Mouse (Mus musculus) embryonic facial prominence, embryonic 15.5 days (tissue): Measurements from ENCODE around the gene Sinhcaf. TPM values are rescaled to one million over a fixed set of nuclear protein-coding genes. Genes with fewer than 3 reads are reported as not detected.

ENCODE experiments used
- ATAC-seq: fragments of 200-750 bp; cut with Nextera tagmentation; 2 replicates; pipeline ENCODE4 v1.8.0; 2017; ENCODE audit warnings: low read depth, moderate TSS enrichment; ENCODE audit not compliant: insufficient number of reproducible peaks, low FRiP score, low TSS enrichment
- H3K27ac ChIP-seq: fragments of 300-500 bp; sonication (generic); replicated peaks from 2 replicates; pipeline ENCODE4 v1.5.1; 2015; ENCODE audit warnings: mild to moderate bottlenecking, inconsistent platforms
- H3K27me3 ChIP-seq: fragments of 300-500 bp; sonication (generic); 2 replicates; pipeline ENCODE4 v1.6.1; 2015; ENCODE audit warnings: inconsistent platforms
- H3K36me3 ChIP-seq: fragments of 300-500 bp; sonication (generic); 2 replicates; pipeline ENCODE4 v1.6.1; 2015; ENCODE audit warnings: mild to moderate bottlenecking, inconsistent platforms
- H3K4me1 ChIP-seq: fragments of 300-500 bp; sonication (generic); 2 replicates; pipeline ENCODE4 v1.6.1; 2015; ENCODE audit warnings: inconsistent platforms
- H3K4me2 ChIP-seq: fragments of 300-500 bp; sonication (generic); replicated peaks from 2 replicates; pipeline ENCODE4 v1.6.1; 2015; ENCODE audit warnings: mild to moderate bottlenecking, inconsistent platforms
- H3K4me3 ChIP-seq: fragments of 300-500 bp; sonication (generic); replicated peaks from 2 replicates; pipeline ENCODE4 v1.5.1; 2015; ENCODE audit warnings: mild to moderate bottlenecking, inconsistent platforms
- H3K9ac ChIP-seq: fragments of 300-500 bp; sonication (generic); 2 replicates; pipeline ENCODE4 v1.6.1; 2015; ENCODE audit warnings: inconsistent platforms
- H3K9me3 ChIP-seq: fragments of 300-500 bp; sonication (generic); replicated peaks from 2 replicates; pipeline ENCODE4 v1.6.1; 2016; ENCODE audit warnings: inconsistent platforms
- WGBS: fragments of 180-500 bp; shearing (Covaris S2); methylation state at CpG from one replicate; pipeline ENCODE4 v1.1.7; 2015; 5-methylcytosine and 5-hydroxymethylcytosine counted together
- polyA plus RNA-seq: library from polyadenylated mRNA; unstranded; fragments of >200 nt; fragmentation: Nextera tagmentation; extraction: Ambion mirVana; gene quantifications from 2 replicates; pipeline ENCODE4 v1.2.1, GENCODE M21; 2015

Sinhcaf gene
- polyA plus RNA-seq, 1 experiment from 2014 or later: 76.4 TPM

DNA sequence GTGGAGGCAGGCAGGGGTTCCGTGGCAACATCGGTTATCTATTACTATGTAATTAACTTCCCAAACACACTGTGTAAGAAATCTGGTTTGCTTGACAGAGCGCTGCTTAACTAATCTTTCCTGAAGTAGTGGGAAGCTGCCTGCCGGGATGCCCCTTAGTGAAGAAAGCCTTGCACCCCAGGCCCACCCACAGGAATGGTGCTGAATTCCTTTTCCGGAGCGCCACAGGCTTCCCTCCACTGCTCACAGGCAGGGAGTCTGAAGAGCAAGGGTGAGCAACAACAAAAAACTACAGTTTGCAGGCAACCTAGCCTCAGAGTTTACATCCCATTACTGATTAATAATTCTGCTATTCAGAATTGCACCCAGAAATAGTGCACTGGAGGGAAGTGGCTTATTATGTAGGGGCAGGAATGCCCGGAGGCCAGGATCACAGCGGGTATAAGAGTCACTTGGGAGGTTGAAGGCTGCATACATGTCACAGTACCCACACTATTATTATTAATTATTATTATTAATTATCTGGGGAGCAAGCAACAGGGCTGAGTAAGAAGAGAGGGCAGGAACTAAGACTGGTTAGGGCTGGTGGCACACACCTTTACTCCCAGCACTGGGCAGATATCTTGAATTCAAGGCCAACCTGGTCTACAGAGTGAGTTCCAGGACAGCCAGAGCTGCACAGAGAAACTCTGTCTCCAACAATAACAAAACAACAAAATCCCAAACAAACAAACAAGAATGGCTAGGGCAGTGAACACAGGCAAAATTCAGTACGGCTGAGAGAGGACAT lies 26.0 kb upstream of the Sinhcaf start:
- Histone ChIP-seq H3K4me3 (no peak overlapping the region), H3K9ac (no peak overlapping the region), H3K36me3 (no peaks in the 10 kb centered on the region), H3K4me1 (peaks cover 15% of the 10 kb centered on the region; the same call in 1 of the 2 replicates), H3K9me3 (no peaks in the 10 kb centered on the region), H3K4me2 (0 out of 2 replicates have a peak overlapping the region, but pooled peaks have one; percentile 18), H3K27ac (0 out of 2 replicates have a peak overlapping the region, but pooled peaks have one; percentile 65), H3K27me3 (no peaks in the 10 kb centered on the region)
- ATAC-seq: no peak
- WGBS: 15% methylated on average over 9 of the region's 9 CpGs

GRCm38 (mm10) chr6:148971385-148971940 lies 25.2 kb upstream of the Sinhcaf start:
- H3K36me3 ChIP-seq: no peaks in the 10 kb centered on the region
- H3K4me3 ChIP-seq: no peak overlapping the region
- no peaks in the 10 kb centered on the region for H3K9me3 ChIP-seq
- no peak for ATAC-seq
- peak overlapping the region; percentile 18 for H3K4me2 ChIP-seq
- no peaks in the 10 kb centered on the region for H3K27me3 ChIP-seq
- peaks cover 15% of the 10 kb centered on the region; the same call in 1 of the 2 replicates for H3K4me1 ChIP-seq
- WGBS: 23% methylated on average over 9 of the region's 9 CpGs
- H3K27ac ChIP-seq: peak overlapping the region; percentile 65
- no peak overlapping the region for H3K9ac ChIP-seq

DNA sequence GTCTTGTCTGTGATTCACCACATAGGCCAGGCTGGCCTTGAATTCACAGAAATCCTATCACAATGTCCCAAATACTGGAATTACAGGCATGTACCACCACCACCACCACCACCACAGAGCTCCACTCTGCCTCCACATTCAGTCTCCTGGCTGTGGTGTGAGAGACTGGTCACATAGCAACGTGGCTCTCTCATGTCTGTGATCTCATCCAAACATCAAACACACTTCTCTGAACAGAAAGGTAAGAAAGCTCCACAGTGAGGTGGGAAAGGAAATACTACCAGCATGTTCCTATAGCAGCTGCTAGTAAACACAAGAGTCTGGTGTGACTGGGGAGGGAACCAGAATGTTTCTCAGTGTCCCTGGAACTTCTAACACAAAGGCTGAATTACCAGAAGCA lies 15.0 kb upstream of the Sinhcaf start:
- no peak overlapping the region for H3K9ac ChIP-seq
- no peak overlapping the region for H3K4me2 ChIP-seq
- H3K4me1 ChIP-seq: no peaks in the 10 kb centered on the region
- 30% methylated on average over 1 of the region's 1 CpGs for WGBS
- H3K27ac ChIP-seq: no peak overlapping the region
- H3K9me3 ChIP-seq: no peaks in the 10 kb centered on the region
- no peaks in the 10 kb centered on the region for H3K36me3 ChIP-seq
- no peak for ATAC-seq
- no peak overlapping the region for H3K4me3 ChIP-seq
- no peaks in the 10 kb centered on the region for H3K27me3 ChIP-seq

- Histone ChIP-seq H3K27me3 (no peaks in the 10 kb centered on the region), H3K9ac (no peak overlapping the region), H3K4me3 (no peak overlapping the region), H3K9me3 (no peaks in the 10 kb centered on the region), H3K27ac (peak overlapping the region; percentile 41; the same call in 1 of the 2 replicates), H3K4me1 (no peaks in the 10 kb centered on the region), H3K4me2 (no peak overlapping the region), H3K36me3 (no peaks in the 10 kb centered on the region)
- WGBS: 51% methylated on average over 4 of the region's 4 CpGs
- no peak for ATAC-seq
Observed at GRCm38 (mm10) chr6:148959540-148960238, 13.4 kb upstream of the Sinhcaf start.

- no peak overlapping the region for H3K27ac ChIP-seq
- H3K36me3 ChIP-seq: no peaks in the 10 kb centered on the region
- H3K9ac ChIP-seq: no peak overlapping the region
- no peaks in the 10 kb centered on the region for H3K4me1 ChIP-seq
- H3K9me3 ChIP-seq: no peaks in the 10 kb centered on the region
- no peak overlapping the region for H3K4me2 ChIP-seq
- H3K4me3 ChIP-seq: no peak overlapping the region
- WGBS: 100% methylated on average over 1 of the region's 1 CpGs
- H3K27me3 ChIP-seq: no peaks in the 10 kb centered on the region
- ATAC-seq: no peak
Observed at GRCm38 (mm10) chr6:148958712-148959111, 12.4 kb upstream of the Sinhcaf start.

DNA sequence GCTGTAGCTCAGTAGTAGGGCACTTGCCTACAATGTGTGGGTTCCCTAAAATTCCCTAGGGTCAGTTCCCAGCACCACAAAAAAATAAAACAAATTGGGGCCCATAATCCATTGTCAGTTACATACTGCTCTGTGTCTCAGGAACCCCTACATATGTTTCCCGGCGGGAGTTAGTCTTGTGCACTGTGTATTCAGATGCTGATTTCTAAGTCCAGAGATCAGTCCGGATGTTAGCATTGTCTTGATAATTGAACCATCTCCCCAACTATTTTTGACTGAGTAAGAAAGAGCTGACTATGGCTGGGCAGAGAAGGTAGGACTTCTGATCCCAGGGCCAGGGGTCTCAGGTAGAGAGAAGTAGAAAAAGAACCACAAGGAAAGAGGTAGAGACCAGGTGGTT lies 10.8 kb upstream of the Sinhcaf start:
- Histone ChIP-seq H3K4me2 (no peak overlapping the region), H3K27ac (no peak overlapping the region), H3K9me3 (no peaks in the 10 kb centered on the region), H3K4me3 (no peak overlapping the region), H3K4me1 (no peaks in the 10 kb centered on the region), H3K36me3 (no peaks in the 10 kb centered on the region), H3K9ac (no peak overlapping the region), H3K27me3 (no peaks in the 10 kb centered on the region)
- WGBS: 86% methylated on average over 3 of the region's 3 CpGs
- ATAC-seq: no peak

DNA sequence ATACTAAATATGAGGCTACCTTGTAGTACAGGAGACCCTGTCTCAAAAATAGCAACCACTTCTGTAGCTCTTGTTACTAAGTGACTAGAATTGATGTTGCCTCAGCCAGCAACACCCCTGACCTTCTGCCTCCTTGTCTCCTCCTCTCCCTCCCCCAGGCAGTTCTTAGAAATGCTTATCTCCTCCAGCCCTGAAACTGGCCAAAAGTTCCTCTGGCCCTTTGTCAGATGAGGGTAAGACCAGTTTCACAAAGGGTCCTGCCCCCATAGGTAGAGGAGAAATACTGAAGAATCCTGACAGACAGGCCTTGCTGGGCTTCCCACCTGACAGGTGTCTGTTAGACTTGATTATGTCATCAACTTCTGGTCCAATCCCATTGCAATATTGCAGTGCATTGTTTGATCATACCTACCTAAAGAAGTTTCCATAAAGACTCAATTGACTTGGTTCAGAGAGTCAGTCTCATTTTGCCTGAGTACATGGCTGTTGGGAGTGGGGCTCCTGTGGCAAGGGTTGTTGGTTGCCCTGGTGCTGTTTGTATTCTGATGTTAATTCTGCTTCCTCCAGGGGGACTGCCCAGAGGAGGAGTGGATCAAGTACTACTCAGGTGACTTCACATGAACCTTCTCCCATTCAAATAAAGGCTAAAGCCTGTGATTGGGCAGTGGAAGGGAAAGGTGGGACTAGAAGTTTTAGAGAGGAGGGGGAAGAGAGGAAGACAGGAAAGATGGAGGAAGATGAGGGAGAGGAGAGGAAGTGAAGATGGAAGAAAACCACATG lies 9.6 kb upstream of the Sinhcaf start:
- no peak for ATAC-seq
- H3K27me3 ChIP-seq: no peaks in the 10 kb centered on the region
- H3K9me3 ChIP-seq: no peaks in the 10 kb centered on the region
- H3K27ac ChIP-seq: no peak overlapping the region
- H3K36me3 ChIP-seq: no peaks in the 10 kb centered on the region
- no peak overlapping the region for H3K4me2 ChIP-seq
- no peak overlapping the region for H3K9ac ChIP-seq
- H3K4me3 ChIP-seq: no peak overlapping the region
- H3K4me1 ChIP-seq: no peaks in the 10 kb centered on the region

- no peak for ATAC-seq
- 19% methylated on average over 11 of the region's 11 CpGs for WGBS
- H3K36me3 ChIP-seq: no peaks in the 10 kb centered on the region
- H3K9me3 ChIP-seq: no peaks in the 10 kb centered on the region
- H3K4me3 ChIP-seq: peak overlapping the region; percentile 77
- H3K4me1 ChIP-seq: peaks cover 7% of the 10 kb centered on the region; the same call in 1 of the 2 replicates
- H3K27me3 ChIP-seq: no peaks in the 10 kb centered on the region
- H3K27ac ChIP-seq: peak overlapping the region; percentile 92
- peak overlapping the region; percentile 86 for H3K4me2 ChIP-seq
- peak overlapping the region; percentile 37; the same call in 1 of the 2 replicates for H3K9ac ChIP-seq
Observed at GRCm38 (mm10) chr6:148946881-148947405, 676 bp upstream of the Sinhcaf start.

- no peaks in the 10 kb centered on the region for H3K27me3 ChIP-seq
- H3K9ac ChIP-seq: peak overlapping the region; percentile 76
- H3K36me3 ChIP-seq: no peaks in the 10 kb centered on the region
- ATAC-seq: no peak
- H3K4me1 ChIP-seq: peaks cover 7% of the 10 kb centered on the region; the same call in 1 of the 2 replicates
- peak overlapping the region; percentile 92 for H3K27ac ChIP-seq
- H3K4me3 ChIP-seq: peak overlapping the region; percentile 77
- under 1% methylated on average over 75 of the region's 75 CpGs for WGBS
- peak overlapping the region; percentile 86 for H3K4me2 ChIP-seq
- H3K9me3 ChIP-seq: no peaks in the 10 kb centered on the region
Observed at GRCm38 (mm10) chr6:148945509-148946408, 508 bp downstream of the Sinhcaf start.
